Mouse (Mus musculus) brain, embryonic 18.5 days (tissue): ENCODE data around the gene 1700012A03Rik.

ENCODE experiments used
- DNase-seq: peaks from one replicate; pipeline ENCODE4 v3.0.0-alpha.2; 2012; ENCODE audit warnings: low read depth, low spot score

The 1700012A03Rik gene

DNA sequence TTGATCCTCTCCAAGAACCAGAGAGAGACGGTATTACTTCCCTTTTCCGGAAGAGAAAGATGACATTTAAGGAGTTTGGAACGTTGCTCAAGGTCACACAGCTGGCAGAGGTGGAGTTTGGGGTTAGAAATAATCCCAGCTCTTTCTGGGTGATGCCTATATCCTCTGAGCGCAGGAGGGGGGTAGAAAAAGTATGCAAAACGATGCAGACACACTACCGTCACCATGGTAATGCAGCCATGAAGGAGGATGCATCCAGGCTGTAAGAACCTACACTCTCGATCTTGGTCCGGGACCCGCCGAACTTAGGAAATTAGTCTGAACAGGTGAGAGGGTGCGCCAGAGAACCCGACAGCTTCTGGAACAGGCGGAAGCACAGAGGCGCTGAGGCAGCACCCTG lies 43.3 kb downstream of the 1700012A03Rik start:
- DNase-seq, result no peak

DNA sequence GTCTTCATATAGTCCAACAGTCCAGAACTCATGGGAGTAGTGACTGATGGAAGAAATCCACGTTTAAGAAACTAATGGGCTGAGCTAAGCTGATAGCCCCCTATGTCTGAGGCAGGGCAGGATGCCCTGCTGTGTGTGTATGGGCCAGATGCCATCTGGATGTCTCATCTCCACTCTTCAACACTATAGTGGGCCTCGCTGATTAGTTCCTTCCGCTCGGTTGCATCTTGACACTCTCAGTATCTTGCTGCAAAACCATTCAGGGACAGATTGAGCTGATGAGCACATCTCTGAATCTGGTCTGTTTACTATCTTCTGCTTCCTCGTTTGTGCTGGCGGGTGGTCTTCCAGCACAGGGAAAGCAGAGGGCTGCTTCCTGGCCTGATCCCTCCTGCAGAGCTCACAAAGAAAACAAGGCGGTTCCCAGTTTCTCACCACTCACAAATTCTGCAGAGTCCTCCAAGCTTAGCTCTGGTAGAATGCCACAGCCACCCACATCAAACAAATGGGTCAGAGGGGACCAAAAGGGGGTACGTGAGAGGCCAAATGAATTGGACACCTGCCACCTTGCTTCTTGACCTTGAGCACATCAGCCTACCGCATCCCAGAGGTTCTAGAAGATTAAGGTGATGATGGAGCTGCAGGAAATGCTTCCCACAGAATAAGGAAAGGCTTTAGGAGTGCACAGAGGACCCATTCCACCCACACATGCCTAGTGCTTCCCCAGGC lies 55.7 kb downstream of the 1700012A03Rik start:
- DNase-seq, result no peak
